Mouse (Mus musculus) small intestine, adult 2 months (tissue): ENCODE results near the gene Lrig1. TPM values are rescaled to one million over a fixed set of nuclear protein-coding genes. Genes with fewer than 3 reads are reported as not detected.

Source experiments
- H3K27ac ChIP-seq: fragments of 200-500 bp; 2 replicates; pipeline ENCODE4 v1.5.1; 2012; ENCODE audit warnings: low read depth, low read length, control low read depth, inconsistent platforms; ENCODE audit not compliant: insufficient read depth
- H3K27me3 ChIP-seq: fragments of 200-500 bp; 2 replicates; pipeline ENCODE4 v1.6.1; 2012; ENCODE audit warnings: mild to moderate bottlenecking, moderate library complexity, low read length, inconsistent platforms; ENCODE audit not compliant: control insufficient read depth, insufficient read depth
- H3K36me3 ChIP-seq: fragments of 200-500 bp; 2 replicates; pipeline ENCODE4 v1.6.1; 2012; ENCODE audit warnings: mild to moderate bottlenecking, low read length, control low read depth, inconsistent platforms; ENCODE audit not compliant: control insufficient read depth, insufficient read depth
- H3K4me1 ChIP-seq: fragments of 200-500 bp; 2 replicates; pipeline ENCODE4 v1.6.1; 2012; ENCODE audit warnings: low read length, inconsistent platforms, mixed read lengths; ENCODE audit not compliant: control insufficient read depth, insufficient read depth, insufficient read length
- H3K4me3 ChIP-seq: fragments of 200-500 bp; 2 replicates; pipeline ENCODE4 v1.5.1; 2012; ENCODE audit warnings: low read depth, mild to moderate bottlenecking, control low read depth, inconsistent platforms, low read length, moderate library complexity
- CTCF ChIP-seq: fragments of 200-500 bp; IDR thresholded peaks from 2 replicates; pipeline ENCODE4 v1.5.1; 2012; ENCODE audit warnings: low read depth, mild to moderate bottlenecking, control low read depth, inconsistent platforms, low read length, moderate library complexity, mixed read lengths; ENCODE audit not compliant: insufficient replicate concordance, insufficient read length; ENCODE audit errors: extremely low read depth
- POLR2A ChIP-seq: fragments of 200-500 bp; IDR thresholded peaks from 2 replicates; pipeline ENCODE4 v1.6.1; 2012; ENCODE audit warnings: low read depth, mild to moderate bottlenecking, control low read depth, inconsistent platforms, low read length, moderate library complexity
- WGBS: fragments of 180-500 bp; shearing (Covaris S2); methylation state at CpG from one replicate; pipeline ENCODE4 v1.1.7; 2018; 5-methylcytosine and 5-hydroxymethylcytosine counted together
- polyA plus RNA-seq: library from polyadenylated mRNA; depleted of rRNA; stranded (reverse); fragments of >200 nt; gene quantifications from 2 replicates; pipeline ENCODE4 v1.2.3, GENCODE M21; 2012

The Lrig1 gene
- polyA plus RNA-seq, 1 experiment, result 29.8 TPM

DNA sequence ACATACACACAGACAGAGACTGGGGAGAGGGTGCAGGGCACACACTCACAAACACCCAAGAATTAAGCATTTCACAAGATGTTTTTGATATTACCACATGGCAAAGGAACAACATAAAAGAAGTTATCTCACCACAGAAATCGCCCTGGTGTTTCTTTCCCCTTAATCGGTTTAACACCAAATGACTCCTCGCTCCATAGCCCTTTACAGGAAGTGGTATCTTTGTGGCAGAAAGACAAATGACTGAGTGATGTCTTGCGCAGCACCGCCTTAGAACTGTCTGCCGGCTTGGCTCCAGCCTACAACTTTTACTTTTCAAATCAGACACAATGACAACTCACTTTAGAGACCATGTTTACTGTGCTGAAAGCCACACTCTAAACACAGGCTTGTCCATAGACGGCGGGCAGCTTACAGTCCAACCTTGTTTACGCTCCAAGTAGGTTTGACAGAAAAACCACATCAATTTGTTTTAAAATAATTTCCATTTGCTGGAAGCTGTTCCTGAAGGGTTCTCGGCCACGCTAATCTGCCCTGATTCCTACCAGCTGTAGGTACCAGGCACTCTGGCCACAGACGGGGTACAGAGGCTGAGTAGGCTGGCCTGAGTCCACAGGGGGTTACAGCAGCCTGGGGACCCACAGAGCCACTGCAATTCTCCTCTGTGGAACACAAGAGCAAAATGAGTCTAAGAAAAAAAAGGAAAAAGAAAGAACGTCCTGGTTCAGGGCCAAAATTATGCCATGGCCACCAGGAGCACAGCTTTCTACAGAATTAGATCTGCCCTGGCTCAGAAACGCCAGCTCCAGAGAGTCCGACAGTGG, 18.3 kb downstream of the Lrig1 start:
- no peaks in the 10 kb centered on the region for H3K36me3 ChIP-seq
- peak overlapping the region; percentile 83 for H3K27ac ChIP-seq
- H3K4me1 ChIP-seq, result peaks cover 66% of the 10 kb centered on the region
- TF ChIP-seq POLR2A (no peak), CTCF (no peak; the same call in 1 of the 2 replicates)
- 5% methylated on average over 15 of the region's 15 CpGs for WGBS
- H3K4me3 ChIP-seq, result peak overlapping the region; percentile 22
- H3K27me3 ChIP-seq, result no peaks in the 10 kb centered on the region

DNA sequence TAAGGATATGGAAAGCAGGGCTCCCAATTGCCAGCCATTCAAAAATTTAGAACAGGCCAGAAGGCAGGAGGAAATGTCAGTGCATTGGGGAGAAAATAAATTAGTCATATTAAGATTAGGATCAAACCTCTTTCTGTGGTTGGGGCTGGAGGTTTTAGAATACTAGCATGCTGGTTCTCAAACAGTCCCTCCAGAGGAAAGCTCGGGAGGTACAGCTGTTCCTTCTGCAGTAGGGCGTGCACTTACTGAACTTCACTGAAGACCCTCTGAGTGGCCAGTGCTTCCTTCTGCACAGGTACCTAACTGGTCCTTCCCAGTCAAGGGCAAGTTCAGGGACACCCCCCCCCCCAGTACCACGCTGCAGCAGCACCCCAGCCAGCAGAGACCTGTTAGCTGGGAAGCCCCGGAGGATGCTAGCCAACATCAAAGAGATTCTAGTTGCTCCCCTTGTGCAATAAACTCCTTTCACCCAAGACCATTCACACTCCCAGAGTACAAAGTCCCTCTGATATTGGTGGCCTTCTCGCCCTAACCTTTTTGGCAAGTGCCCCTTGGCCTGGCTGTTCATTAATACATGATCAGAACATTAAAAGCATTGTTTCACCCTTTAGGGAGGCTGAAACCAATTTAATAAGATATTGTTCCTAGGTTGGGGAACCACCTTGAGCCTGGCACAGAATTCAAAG, 19.1 kb downstream of the Lrig1 start:
- Histone ChIP-seq H3K4me1 (peaks cover 70% of the 10 kb centered on the region), H3K4me3 (no peak overlapping the region), H3K27ac (peak overlapping the region; percentile 83), H3K36me3 (no peaks in the 10 kb centered on the region), H3K27me3 (no peaks in the 10 kb centered on the region)
- WGBS, result 19% methylated on average over 5 of the region's 5 CpGs
- no peak for TF ChIP-seq POLR2A
- TF ChIP-seq CTCF, result no peak

DNA sequence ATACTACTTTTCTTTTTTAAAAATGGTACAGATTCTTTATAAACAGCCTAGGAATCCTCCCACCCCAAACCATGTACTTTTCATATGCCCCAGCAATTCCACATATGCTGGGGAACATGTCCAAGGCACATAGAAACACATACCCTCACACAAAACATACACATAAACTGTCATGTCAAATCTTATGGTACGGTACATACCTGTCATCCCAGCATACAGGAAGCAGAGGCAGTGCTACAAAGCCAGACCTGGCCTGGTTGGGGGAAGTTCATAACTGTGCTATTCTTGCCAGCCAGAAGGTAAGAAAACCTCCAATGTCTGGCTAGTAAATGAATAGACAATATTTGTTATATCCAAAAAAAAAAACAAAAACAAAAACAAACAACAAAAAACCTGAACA, 20.7 kb downstream of the Lrig1 start:
- Histone ChIP-seq H3K27ac (no peak overlapping the region; the same call in 1 of the 2 replicates), H3K4me1 (peaks cover 69% of the 10 kb centered on the region), H3K36me3 (no peaks in the 10 kb centered on the region), H3K27me3 (no peaks in the 10 kb centered on the region), H3K4me3 (no peak overlapping the region)
- WGBS, result 33% methylated on average over 1 of the region's 1 CpGs
- TF ChIP-seq POLR2A, result no peak
- no peak for TF ChIP-seq CTCF

DNA sequence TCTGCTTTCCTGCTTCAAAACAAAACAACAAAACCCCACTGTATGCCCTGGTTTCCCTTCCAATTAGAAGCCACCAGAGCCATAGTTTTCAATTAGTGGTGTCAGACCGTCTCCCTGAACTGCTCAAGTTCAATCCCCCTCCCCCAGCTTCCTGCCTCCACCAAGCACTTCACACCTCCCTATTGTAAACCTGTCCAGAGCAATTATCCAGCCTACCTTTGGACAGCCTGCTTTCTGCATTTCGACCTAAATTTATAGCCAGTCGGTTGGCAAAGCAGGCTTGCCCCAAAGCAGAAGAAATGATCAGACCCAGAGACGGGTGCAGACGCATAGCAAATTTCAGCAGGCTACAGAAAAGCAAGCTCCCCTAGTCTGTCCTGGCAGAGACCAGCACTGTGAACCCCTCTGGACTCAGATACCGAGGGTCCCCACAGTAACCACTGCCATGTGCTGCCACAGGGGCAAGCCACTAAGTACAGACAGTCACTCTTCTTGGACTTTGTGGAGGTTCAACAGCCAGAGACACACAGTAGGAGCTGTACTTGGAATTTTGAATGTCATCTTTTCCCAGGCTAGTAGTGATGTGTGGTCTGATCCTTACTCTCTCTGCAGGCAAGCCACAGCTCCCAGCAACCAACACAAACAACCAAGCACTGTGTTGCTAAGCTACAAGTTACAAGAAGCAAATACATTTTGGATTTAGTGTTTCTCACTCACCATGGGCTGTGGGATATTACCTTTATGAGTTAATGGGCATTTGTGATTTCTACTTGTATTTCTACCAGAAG, 21.4 kb downstream of the Lrig1 start:
- TF ChIP-seq CTCF (no peak), POLR2A (no peak)
- Histone ChIP-seq H3K27me3 (no peaks in the 10 kb centered on the region), H3K4me3 (peak overlapping the region; percentile 4; the same call in 1 of the 2 replicates), H3K4me1 (peaks cover 68% of the 10 kb centered on the region), H3K36me3 (no peaks in the 10 kb centered on the region), H3K27ac (peak overlapping the region; percentile 73)
- WGBS, result 20% methylated on average over 6 of the region's 6 CpGs

DNA sequence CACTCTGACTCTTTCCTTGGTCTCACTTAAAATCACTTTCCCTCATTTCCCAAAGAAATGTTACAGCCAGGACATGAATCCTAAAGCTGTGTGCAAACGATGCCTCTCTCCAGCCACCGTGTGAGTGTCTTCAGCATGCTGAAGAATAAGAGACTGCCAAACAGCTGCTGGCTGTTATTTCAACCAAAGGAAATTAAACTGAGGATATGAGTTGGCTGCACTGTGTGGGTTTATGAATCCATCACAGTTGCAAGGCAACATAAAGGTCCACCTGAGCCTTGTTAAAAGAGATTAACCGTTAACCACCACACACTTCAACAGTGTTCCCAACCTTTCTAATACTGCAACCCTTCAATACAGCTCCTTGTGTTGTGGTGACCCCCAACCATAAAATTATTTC, 22.5 kb downstream of the Lrig1 start:
- Histone ChIP-seq H3K4me3 (no peak overlapping the region), H3K27me3 (no peaks in the 10 kb centered on the region), H3K36me3 (no peaks in the 10 kb centered on the region), H3K27ac (peak overlapping the region; percentile 73), H3K4me1 (peaks cover 64% of the 10 kb centered on the region)
- WGBS, result 13% methylated on average over 3 of the region's 3 CpGs
- no peak for TF ChIP-seq CTCF
- no peak for TF ChIP-seq POLR2A

DNA sequence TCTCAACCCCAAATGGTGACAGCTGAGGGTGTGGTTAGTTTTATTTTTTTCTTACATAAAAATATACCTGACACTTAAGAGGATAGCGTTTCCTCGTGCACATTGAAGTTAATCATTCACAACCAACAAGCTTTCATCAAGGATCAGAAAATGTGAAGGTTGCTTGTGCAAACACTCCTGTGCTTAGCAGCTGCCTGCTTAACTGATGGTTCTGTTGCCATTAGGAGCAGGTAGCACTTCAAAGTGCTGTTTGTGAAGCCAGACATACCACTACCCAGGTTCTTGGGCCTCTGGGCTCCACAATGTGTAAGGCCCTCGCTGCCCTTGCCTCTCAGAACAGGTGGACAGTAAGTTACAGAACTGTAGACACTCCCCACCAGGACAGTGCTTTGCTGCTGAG, 23.1 kb downstream of the Lrig1 start:
- peaks cover 59% of the 10 kb centered on the region for H3K4me1 ChIP-seq
- H3K27ac ChIP-seq, result peak overlapping the region; percentile 73
- no peak for TF ChIP-seq CTCF
- H3K36me3 ChIP-seq, result no peaks in the 10 kb centered on the region
- WGBS, result 15% methylated on average over 3 of the region's 3 CpGs
- H3K4me3 ChIP-seq, result no peak overlapping the region
- H3K27me3 ChIP-seq, result no peaks in the 10 kb centered on the region
